Mouse (Mus musculus) cerebellum, postnatal 10 days (tissue): ENCODE data around the gene Arntl.
A peak's percentile ranks its signal among the peaks of the same experiment; 100 is the strongest.

Source experiments
- DNase-seq, 2 experiments: peaks; one replicate each; pipeline ENCODE4 v3.0.0; 2021; ENCODE audit warnings: mixed read lengths in 2 of 2

Gene Arntl

DNA sequence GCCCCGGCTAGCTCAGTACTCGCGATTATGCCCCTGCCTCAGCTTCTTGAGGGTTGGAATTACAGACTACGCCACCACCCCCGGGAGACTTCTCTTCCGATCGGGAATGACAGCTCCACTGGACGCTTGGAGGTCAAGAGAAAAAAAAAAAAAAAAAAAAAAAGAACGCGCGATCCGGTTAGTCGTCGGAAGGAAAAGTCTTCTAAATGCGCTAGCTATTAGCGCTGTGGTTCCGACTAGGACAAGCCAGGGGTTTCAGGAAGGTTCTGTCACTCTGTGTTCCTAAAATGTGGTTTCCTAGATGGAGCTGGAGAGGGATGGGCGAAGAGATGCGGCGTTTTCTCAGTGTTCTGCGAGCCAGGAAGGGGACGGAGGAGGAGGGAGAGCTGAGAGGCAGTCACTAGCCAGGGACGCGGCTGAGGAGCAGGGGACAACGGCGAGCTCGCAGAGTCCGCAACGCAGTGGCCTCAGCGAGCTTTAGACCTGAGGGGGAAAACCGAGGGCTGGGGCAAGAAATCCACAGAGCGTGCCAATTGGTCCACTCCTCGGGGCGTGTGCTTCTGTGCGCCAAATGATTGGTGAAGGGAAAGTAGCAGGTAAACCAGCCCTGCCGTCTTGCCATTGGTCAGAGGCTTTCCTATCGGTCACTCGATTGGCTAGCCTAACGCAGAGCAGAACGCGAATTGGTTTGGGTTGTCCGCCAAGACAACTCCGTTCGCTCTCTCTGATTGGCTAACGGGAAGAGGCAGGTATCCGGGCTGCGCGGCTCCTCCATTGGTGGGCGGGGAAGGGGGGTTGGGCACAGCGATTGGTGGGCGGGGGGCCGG lies at the start of gene Arntl:
Gene Arntl, plus strand, starts transcription at position 822 of the 827 bp plus-strand sequence.
- peak; percentile 98 to 99 for DNase-seq

DNA sequence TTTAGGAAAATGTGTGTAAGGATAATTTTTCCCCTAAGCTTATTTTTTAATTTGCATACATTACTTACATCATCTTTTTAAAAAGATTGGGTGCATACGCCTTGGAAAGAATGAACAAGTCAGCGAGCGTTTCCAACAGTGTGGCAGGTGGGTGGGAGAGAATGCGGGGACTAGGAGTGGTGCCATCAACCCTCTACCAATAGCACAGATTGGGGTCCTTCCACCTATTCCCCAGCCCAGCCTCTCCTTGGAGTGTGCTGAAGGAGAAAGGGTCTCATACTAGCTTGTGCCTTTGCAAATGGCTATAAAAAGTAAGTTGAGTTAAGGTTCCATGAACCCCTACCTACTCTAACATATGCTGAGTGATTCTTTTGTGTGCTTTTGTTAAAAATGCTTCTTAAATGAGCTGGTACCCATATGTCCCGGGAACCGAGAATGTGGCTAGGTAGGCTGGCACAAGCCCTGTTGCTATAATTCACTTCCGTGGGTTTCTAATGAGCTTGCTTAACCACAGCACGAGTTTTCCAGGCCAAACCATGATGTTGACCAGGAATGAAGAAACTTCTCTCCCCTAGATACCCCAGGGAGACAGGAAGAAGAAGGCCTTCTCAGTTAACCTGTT lies 46.1 kb upstream of the Arntl start:
- DNase-seq = no peak

GRCm38 (mm10) chr7:113164719-113165118 lies 42.5 kb upstream of the Arntl start:
- no peak for DNase-seq

DNA sequence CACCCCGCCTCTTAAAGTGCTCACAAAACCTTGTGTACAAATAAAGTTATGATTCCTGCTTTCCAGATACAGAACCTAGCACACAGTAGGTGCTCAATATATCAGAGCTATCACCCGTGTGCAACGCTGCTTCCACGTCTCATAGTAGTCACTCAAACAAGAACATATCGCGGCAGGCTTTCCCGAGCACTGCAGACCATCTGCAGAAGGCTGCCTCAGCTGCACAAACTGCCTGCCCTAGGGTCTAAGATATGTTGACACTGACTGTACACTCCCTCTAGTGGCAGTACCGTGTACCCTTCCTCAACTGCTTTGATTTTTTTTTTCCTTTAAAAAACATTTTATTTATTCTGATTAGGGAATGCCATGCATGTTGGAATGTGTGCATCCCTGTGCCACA lies 40.2 kb upstream of the Arntl start:
- DNase-seq = peak; percentile 75 to 80

- DNase-seq = no peak
Observed at GRCm38 (mm10) chr7:113168609-113169008, 38.7 kb upstream of the Arntl start.

- DNase-seq = no peak
Observed at GRCm38 (mm10) chr7:113172425-113172824, 34.8 kb upstream of the Arntl start.

DNA sequence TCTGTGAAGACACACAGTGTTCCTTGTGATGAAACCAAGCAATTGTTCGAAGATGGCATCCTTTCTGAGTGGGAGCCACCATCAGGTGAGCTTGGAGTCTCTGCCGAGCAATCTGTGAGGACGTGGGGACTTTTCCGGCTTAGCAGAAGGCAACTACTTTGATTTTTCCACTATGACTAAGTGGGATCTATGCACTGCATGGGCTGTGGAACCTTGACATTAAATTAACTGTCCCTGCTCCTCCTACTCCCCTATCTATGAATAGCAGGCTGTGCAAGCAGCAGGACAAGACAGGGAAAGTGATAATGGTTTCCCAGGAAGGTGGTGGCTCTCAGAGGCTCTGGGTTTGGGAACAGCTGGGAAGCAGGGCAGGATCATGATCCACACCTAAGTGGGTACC lies 31.8 kb upstream of the Arntl start:
- DNase-seq = no peak

- DNase-seq = no peak
Observed at GRCm38 (mm10) chr7:113178073-113178472, 29.2 kb upstream of the Arntl start.

DNA sequence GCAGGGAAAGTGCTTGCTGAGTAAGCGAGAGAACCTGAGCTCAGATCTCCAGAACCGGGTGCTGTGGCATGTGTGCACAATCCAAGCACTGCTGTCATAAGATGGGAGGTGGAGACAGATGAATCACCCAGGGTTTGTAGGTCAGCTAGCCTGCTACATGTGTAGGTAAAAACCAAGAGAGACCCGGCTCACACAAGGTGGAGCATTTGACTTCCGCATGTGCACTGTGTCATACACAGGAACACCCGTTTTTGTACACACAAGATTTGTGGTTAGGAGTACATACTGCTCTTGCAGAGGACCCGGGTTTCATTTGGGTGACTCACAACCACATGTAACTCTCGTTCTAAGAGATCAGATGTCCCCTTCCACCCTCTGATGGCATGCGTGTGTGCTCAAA lies 23.5 kb upstream of the Arntl start:
- DNase-seq = no peak

- no peak for DNase-seq
Observed at GRCm38 (mm10) chr7:113185056-113185455, 22.2 kb upstream of the Arntl start.

GRCm38 (mm10) chr7:113186041-113186800 lies 21.0 kb upstream of the Arntl start:
- DNase-seq = no peak

DNA sequence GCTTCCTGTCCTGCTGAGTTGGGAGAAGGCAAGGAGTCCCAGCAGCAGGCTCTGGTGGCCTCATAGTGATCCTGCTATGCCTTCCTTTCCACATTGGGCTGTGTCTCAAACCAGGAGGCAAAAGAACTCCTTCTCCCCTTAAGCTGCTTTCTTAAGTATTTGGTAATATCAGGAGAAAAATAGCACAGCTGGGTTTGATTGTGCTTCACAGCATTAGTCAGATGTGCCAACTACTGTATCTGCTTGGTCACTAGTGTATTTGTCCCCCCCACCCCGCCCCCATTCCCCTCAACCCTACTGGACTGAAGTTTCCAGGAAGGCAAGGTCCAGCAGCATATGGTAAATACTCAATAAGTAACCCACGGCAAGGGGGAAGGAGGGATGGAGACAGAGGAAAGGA lies 19.2 kb upstream of the Arntl start:
- no peak for DNase-seq

DNA sequence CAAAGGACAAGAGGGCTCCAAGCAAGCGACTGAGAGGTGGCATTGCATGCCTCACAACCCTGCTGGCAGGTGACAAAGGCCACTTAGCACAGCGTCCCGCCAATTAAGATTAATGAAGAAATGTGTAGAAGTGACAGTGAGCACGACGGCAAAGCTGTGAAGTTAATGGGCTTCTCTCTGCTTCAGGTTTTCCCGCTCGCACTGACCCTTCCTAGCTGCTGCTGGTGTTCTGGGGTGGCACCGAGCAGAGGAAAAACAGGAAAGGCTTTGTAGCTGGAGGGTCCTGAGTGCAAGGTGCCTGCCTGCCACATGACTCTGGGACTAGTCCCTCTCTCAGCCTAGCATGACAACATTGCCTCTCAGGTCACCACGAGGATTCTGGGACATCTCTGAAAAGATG lies 18.7 kb upstream of the Arntl start:
- no peak for DNase-seq

- DNase-seq = no peak
Observed at GRCm38 (mm10) chr7:113191787-113192186, 15.5 kb upstream of the Arntl start.

DNA sequence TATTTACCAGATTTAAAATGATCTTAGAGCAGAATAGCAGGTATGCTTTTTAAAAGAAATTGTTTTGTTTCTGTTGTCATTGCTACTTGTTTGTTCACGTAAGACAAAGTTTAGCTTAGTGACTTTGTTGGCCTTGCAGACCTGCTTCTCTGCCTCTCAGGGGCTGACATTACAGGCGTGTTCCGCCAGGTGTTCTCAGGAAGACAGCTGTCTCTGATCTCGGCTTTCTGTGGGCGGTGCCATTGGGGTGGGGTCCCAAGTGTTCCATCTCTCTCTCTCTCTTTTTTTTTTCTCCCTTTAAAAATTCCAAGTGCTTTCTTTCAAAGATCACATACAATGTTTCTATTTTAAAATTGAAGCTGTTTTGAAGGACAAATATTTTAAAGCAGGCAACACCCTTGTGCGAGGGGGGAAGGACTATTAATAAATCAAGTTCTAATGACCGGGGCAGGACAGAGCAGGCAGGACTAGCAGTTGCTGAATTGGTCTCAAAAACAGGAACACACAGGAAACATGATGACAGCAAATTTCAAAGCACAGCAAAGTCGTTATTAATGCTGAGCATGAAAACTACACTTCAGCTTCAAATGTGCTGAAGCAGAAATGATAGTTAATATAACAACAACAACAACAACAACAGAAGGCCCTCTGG lies 14.4 kb upstream of the Arntl start:
- no peak for DNase-seq

DNA sequence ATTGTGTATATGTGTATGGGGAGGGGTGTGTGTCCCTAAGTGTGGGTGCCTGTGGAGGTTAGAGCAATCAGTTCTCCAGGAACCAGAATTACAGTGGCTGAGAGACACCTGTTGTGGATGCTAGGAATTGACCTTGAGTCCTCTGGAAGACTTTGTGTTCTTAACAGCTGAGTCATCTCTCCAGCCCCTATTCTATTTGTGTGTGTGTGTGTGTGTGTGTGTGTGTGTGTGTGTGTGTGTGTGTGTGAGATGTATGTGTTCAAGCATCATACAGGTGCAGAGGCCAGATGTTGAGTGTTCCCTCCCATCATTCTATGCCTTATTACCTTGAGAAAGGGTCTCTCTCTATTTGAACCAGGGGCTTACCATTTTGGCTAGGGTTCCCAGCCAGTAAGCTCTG lies 13.4 kb upstream of the Arntl start:
- no peak for DNase-seq

DNA sequence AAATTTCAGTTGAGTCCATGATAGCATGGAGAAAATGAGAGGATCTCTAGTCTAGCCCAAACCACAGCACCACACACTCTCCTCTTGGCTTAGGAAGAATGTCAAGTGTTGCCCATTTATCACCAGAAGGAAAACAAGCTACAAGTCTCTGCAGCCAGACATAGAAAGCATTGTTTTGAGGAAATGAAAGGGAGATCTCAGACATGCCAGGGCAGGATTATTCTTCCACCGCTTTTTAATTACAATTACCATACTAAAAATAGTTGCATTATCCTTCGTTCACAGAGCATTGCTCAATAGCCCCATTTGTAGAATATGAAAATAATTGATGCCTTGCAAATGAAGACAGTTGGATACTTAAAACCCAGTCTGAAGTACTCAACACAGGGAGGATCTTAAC lies 12.0 kb upstream of the Arntl start:
- no peak for DNase-seq

DNA sequence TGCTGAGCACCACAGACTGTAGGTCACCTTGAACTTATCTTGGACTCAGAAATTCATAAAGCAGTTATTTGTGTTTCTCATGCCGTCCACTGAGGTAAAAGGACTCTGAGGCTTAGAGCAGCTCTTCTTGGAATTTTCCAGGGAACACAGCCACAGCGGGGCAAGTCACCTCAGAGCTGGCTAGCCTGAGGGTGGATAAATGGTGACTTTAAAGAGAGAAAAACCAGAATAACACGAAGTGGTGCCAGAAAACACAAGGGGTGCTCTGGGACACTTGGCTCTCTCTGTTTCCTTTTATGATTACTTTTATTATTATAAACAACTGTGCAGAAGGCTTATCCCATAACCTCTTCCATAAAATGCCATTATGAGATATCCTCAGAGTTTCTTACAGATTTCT lies 11.1 kb upstream of the Arntl start:
- no peak for DNase-seq

DNA sequence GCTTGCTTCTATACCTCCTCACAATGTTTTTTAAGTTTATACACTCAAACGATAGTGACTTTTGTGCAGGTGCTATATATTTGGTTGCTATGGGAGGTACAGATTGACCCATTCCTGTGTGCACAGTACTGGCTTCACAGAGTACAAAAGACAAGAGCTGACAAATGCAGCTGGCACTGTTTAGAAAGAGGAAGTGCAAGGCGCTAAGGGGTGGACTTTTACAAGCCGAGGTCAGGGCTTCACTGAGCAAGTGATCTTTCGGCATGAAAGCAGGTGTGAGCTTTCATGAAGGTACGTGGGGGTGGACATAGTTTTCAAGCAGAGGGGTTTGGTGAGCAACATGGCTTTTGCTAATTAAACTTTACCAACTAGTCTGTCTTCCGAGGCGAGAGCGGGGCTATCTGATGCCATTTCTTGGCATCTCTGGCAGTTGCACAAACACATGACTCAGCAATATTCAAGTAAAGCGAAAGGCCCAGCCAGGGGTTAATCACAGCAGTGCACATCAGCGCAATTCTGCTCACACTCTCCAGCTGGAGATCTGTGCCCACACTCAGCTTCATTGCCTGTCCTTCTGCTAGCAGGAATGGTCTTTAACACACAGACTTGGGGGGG lies 10.0 kb upstream of the Arntl start:
- no peak for DNase-seq

GRCm38 (mm10) chr7:113201584-113201983 lies 5.7 kb upstream of the Arntl start:
- peak; percentile 52 to 65 for DNase-seq

DNA sequence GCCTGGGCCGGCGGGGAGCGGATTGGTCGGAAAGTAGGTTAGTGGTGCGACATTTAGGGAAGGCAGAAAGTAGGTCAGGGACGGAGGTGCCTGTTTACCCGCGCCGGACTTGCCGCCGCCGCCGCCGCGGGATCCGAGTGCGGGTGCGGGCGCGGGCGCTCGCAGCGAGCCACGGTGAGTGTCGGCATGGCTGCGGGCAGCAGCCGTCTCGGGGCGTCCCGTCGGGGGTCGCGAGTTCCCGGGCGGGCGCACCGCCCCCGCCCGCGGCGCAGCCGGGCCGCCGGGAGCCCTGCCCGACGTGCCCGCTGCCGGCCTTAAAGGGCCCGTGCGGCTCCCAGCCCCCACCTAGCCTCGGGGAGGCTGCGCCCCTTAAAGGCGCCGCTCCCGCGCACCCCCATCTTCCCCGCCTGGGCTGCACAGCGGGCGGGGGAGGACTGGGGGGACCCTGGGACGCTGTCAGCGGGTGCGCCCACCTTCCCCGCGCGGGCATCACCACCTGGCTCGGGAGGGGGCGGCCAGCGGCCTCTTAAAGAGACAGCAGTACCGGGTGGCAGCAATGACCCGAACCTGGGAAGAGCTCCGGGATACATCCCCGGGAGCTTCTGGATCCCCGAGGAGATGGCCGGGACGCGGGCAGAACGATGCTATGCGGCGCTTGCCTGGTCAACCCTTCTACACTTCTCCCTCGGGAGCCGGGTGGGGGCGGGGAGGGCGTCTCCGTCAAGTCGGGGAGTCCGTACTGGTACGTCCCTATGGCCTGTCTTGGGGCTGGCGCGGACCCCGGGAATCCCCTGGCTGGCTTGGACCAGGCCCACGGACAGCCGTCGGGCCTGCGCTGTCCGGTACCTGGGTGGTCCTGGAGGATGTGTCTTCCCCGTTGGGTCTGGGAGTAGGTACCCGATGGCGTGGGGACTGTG lies 464 bp downstream of the Arntl start:
- peak; percentile 81 to 84 for DNase-seq

GRCm38 (mm10) chr7:113208388-113208753 lies 1.1 kb downstream of the Arntl start:
- DNase-seq = peak; percentile 33 to 45
